Mouse (Mus musculus): ENCODE results near the gene Galm. TPM values are rescaled to one million over a fixed set of nuclear protein-coding genes. Genes with fewer than 3 reads are reported as not detected.

Galm gene
- polyA plus RNA-seq (2012; rRNA removed): 2.4 and 2.6 TPM in 2 replicates

GRCm38 (mm10) chr17:80127331-80128251 is at the start of gene Galm:
TSS of gene Galm (plus strand) at chr17:80127471.
- DNase-seq (ENCODE audit: extremely low spot score in 1 of 2, low spot score in 1 of 2): peak; percentile 19 to 75

DNA sequence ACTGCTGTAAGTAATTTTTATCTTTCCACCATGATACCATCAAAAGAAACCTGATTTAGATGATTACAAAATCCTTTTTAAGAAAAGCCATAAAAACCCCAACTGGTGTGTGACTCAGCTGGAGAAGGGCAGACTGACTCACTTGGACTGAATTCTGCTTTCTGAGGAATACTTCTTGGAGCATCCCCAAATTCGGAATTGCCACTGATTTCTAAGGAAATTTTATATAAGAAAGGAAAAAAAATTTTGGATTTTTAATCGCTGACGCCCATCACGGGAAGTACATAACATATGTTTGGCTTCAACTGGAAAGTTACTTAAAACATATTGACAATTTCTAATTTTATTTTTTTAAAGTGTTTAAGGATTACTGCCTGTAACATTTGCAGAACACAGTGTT is 48.5 kb upstream of the Galm start:
- peak in 1 of 2 experiments; percentile 78 for DNase-seq (ENCODE audit: extremely low spot score in 1 of 2, low spot score in 1 of 2)

DNA sequence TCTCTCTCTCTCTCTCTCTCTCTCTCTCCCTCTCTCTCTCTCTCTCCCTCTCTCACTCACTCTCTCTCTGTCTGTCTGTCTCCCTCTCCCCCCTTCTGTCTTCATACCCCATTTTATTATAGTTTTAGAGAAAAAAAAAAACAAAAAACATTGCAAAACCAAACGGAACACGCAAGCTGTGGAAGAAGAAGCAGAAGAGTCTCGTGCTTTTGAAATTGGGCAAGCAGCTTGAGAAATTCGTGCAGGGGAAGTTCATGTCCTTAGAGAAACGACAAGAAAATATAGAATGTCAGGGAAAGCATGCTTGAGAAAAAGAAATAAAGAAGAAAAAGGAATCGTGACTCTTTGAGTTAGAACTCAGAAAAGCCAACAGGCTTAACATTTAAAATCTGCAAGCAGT is 44.0 kb upstream of the Galm start:
- no peak for DNase-seq (ENCODE audit: extremely low spot score in 1 of 2, low spot score in 1 of 2)

- peak; percentile 75 to 80 for DNase-seq (ENCODE audit: extremely low spot score in 1 of 2, low spot score in 1 of 2)
Measured at GRCm38 (mm10) chr17:80084424-80084823, 42.8 kb upstream of the Galm start.

GRCm38 (mm10) chr17:80086591-80086990 is 40.7 kb upstream of the Galm start:
- DNase-seq (ENCODE audit: extremely low spot score in 1 of 2, low spot score in 1 of 2): no peak

DNA sequence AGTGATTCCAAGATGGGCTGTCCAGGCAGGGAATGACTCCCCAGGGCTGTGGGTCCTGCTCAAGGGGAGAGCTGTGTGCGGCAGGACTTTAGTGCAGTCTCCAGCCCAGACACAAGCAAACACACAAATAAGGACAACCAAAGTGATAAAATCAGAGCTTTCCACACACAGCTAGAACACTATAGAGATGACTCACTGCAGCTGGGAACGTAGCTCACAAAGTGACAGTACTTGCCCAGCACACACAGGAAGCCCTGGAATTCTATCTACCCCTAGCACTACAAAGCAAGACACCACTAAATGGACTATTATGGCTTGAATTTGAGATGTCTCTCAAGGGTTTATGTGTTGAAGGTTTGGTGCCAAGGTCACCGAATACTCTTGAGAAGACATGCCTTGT is 39.1 kb upstream of the Galm start:
- no peak for DNase-seq (ENCODE audit: extremely low spot score in 1 of 2, low spot score in 1 of 2)

GRCm38 (mm10) chr17:80090551-80090950 is 36.7 kb upstream of the Galm start:
- no peak for DNase-seq (ENCODE audit: extremely low spot score in 1 of 2, low spot score in 1 of 2)

DNA sequence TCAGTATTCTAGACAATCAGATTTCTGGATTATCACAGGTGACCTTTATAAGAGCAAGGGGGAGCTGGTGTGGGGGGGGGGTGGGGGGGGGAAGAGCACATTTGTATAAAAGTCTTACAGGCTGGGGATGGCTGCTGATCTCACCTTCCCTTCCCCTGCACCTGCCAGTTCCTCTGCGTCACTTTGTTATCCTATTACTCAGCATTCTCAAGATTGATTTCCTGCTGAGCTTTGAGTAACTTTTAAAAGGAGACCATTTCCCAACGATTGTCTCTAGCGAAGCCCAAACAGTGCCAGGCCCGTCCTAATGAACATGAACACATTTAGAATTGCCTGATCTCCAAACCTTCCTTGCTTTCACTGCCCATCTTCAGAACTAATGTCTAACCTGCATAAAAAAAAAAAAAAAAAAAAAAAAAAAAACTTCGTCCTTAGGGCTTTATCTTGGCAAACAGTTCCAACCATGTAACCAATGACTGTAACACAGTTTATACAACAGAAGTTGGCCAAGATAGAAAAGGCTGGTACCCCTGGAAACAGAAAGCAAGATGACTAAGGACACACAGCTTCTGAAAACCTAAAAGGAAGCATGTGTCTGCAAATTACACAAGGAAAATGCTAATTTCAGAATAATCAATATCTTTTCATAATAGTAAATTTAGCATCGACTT is 35.3 kb upstream of the Galm start:
- no peak for DNase-seq (ENCODE audit: extremely low spot score in 1 of 2, low spot score in 1 of 2)

GRCm38 (mm10) chr17:80095254-80095899 is 31.9 kb upstream of the Galm start:
- DNase-seq (ENCODE audit: extremely low spot score in 1 of 2, low spot score in 1 of 2): no peak

DNA sequence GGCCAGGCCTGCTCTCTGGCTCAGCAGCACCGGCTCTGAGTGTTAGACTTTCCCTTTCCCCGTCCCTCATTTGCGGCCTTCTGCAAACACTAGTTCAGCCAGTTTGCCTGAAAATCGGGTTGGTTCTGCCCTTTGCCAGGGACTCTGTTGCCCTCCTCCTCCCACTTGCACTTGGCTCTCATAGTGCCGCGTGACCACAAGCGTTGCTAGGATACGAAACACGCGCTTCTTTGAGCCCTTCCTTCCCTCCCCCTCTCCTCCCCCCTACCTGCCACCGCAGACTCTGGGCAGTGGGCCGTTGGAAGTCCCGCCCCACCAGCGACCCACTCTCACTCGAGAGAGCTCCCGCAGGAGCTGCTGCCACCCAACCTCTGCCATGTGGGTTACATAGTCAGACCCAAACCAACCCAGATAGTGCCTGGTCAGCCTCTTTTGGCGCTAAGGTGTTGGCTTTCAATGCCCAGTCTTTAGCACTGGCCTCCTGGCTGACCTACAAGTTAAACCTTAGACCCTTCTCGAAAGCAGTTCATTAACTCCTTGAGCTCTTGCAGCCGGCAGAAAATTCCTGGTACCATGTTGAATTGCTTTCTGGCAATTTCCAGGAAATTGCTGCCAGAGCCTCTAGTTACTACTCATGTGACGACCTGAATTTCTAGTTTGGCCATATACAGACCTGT is 31.1 kb upstream of the Galm start:
- peak; percentile 22 to 66 for DNase-seq (ENCODE audit: extremely low spot score in 1 of 2, low spot score in 1 of 2)

- no peak for DNase-seq (ENCODE audit: extremely low spot score in 1 of 2, low spot score in 1 of 2)
Measured at GRCm38 (mm10) chr17:80096720-80097114, 30.6 kb upstream of the Galm start.

- no peak for DNase-seq (ENCODE audit: extremely low spot score in 1 of 2, low spot score in 1 of 2)
Measured at GRCm38 (mm10) chr17:80097221-80097620, 30.1 kb upstream of the Galm start.

DNA sequence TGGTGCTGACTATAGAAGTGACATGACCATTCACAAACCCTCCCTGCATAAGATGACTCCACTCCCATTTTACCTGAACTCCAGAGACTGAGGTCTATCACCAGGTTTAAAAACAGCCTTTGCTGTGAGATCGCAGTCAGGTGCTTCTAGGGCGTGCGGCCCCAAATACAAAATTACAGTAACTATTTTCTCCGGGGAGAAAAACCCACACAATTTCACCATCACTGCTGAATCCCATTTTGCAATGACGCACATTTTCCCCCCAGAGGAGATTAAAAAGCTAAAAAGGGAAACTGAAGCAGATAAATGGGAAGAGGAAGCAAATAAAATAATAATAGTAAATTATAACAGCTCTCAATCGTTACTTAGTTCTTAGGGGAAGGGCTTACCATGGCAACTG is 27.4 kb upstream of the Galm start:
- no peak for DNase-seq (ENCODE audit: extremely low spot score in 1 of 2, low spot score in 1 of 2)

GRCm38 (mm10) chr17:80105348-80105978 is 21.8 kb upstream of the Galm start:
- DNase-seq (ENCODE audit: extremely low spot score in 1 of 2, low spot score in 1 of 2): no peak

DNA sequence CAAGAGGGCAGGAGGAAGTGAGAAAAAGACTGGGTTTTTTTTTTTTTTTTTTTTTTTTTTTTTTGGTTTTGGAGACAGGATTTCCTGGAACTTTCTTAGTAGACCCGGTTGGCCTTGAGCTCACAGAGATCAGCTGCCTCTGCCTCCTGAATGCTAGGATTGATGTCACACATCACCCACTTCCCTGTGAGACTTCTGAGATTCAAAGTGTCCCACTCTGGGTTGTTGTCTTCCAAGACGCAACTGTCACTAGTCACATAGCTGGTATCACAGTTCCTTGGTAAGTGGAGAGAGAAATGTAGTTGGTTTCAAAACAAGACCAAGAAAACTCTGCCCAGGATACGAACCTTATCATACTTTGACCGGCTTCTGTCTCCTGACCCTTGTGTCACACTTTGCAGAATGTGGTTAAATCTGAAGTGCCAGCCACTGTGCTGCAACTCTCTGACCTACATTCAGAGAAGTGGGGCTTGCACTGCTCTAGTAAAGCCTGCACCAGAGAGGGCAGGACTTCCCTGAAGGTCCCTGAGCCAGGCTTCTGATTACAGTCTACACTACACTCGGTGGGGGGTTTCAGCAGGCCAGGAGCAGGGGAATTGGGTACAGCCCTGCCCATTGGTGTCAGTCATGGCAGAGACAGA is 14.5 kb upstream of the Galm start:
- DNase-seq (ENCODE audit: extremely low spot score in 1 of 2, low spot score in 1 of 2): no peak

GRCm38 (mm10) chr17:80113468-80113867 is 13.8 kb upstream of the Galm start:
- no peak for DNase-seq (ENCODE audit: extremely low spot score in 1 of 2, low spot score in 1 of 2)

- DNase-seq (ENCODE audit: extremely low spot score in 1 of 2, low spot score in 1 of 2): no peak
Measured at GRCm38 (mm10) chr17:80120396-80120795, 6.9 kb upstream of the Galm start.

GRCm38 (mm10) chr17:80121833-80122232 is 5.4 kb upstream of the Galm start:
- DNase-seq (ENCODE audit: extremely low spot score in 1 of 2, low spot score in 1 of 2): no peak

DNA sequence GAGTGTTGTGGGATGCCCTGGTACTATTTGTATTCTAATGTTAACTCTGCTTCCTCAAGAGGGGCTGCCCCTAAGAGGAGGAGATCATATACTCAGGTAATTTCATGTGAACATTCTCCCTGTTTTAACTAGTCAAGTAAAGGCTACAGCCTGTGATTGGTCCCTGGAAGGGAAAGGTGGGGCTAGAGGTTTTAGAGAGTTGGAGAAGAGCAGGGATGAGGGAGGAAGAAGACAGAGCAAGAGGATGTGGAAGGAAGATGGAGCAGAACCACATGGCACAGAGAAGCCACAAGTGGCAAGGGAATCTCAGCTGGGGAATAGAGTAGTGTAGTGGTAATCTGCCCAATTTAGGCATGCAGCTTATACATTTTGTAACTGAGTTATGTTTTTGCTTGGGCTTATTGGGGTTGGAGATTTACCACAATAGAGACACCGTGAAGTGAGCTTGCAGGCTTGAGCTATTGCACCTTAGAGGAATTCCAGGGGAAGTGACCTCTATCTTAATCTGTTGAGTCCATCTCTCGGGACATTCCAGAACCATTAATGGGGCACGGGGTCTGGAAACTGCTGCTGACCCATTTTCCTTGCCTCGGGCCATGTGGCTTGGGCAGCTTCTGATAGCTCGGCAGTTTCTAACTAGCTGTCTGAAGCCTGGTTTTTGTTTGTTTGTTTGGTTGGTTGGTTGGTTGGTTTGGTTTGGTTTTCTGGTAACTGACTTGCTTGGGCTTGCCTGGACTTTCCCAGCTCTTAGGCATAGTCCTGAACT is 2.1 kb upstream of the Galm start:
- DNase-seq (ENCODE audit: extremely low spot score in 1 of 2, low spot score in 1 of 2): no peak

Measured in frontal cortex, adult 2 months (tissue).